Mouse (Mus musculus) splenic B cell, adult 2 months (primary cell): ENCODE results near the gene Kcnj10.
A peak's percentile ranks its signal among the peaks of the same experiment; 100 is the strongest.

Source experiments
- DNase-seq: peaks from one replicate; pipeline ENCODE4 v3.0.0-alpha.2; 2011; ENCODE audit warnings: low read depth, low spot score
- H3K27me3 ChIP-seq: 2 replicates; pipeline ENCODE4 v1.6.1; 2012; ENCODE audit warnings: mild to moderate bottlenecking, low read length, moderate library complexity, mixed read lengths; ENCODE audit not compliant: control insufficient read depth, poor library complexity, insufficient read depth, severe bottlenecking
- H3K36me3 ChIP-seq: 2 replicates; pipeline ENCODE4 v1.6.1; 2012; ENCODE audit warnings: mild to moderate bottlenecking, low read length, moderate library complexity, mixed read lengths; ENCODE audit not compliant: control insufficient read depth, poor library complexity, insufficient read depth, severe bottlenecking

Kcnj10 gene

DNA sequence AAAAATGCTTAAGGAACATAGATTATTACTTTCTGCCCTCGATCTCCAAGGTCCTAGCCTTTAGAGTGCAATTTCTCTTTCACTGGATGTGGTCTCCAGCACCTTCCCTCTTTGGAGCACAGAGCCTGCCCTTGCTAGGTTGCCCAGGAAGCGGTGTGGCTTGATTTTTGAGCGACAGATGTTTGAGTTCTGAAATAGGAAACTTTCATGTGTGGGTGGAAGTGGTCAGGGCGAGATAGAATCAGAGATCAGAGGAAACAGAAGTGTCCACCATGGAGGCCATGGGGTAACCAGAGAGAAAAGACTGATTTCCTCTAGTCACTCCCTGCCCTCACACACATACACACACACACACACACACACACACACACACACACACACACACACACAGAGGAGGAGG, 34.8 kb upstream of the Kcnj10 start:
- DNase-seq, result peak; percentile 21
- Histone ChIP-seq H3K36me3 (no peaks in the 10 kb centered on the region), H3K27me3 (no peaks in the 10 kb centered on the region; the same call in 1 of the 2 replicates)

DNA sequence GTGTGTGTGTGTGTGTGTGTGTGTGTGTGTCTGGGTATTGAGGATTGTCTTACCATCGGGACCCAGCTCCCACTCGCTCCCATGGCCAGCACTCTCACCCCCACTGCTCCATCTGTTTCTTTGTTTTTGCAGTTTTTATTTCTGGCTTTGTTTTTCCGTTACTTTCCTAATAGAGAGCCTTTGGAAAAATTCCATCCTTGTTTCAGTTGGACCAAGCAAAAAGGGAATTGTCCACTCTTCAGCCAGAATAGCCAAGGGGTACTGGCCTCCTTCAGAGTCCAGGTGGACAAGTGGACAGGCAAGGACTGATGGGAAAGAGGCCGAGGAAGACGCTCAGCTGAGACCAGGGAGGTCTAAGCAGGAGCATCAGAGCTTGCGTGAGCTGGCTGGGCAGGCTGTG, 34.1 kb upstream of the Kcnj10 start:
- no peaks in the 10 kb centered on the region for H3K36me3 ChIP-seq
- no peak for DNase-seq
- H3K27me3 ChIP-seq, result no peaks in the 10 kb centered on the region; the same call in 1 of the 2 replicates

DNA sequence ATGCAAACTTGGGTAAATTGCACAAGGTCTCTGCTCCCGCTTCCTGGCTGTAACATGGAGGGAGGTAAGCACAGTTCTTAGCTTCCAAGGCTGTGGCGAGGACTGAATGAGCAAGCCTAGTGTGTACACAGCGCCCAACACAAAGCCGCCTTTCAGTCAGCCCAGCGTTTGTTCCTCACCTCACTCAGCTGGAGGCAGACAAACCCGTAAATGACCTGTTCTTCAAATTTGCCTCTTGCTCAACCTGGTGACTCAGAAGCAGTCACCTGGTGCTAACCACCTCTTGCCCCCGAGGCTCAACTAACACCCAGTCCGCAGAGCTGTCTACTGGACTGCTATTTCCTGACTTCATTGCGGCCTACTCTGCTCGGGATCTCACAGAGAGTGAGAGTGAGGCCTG, 33.1 kb upstream of the Kcnj10 start:
- no peak for DNase-seq
- Histone ChIP-seq H3K36me3 (no peaks in the 10 kb centered on the region), H3K27me3 (no peaks in the 10 kb centered on the region; the same call in 1 of the 2 replicates)

DNA sequence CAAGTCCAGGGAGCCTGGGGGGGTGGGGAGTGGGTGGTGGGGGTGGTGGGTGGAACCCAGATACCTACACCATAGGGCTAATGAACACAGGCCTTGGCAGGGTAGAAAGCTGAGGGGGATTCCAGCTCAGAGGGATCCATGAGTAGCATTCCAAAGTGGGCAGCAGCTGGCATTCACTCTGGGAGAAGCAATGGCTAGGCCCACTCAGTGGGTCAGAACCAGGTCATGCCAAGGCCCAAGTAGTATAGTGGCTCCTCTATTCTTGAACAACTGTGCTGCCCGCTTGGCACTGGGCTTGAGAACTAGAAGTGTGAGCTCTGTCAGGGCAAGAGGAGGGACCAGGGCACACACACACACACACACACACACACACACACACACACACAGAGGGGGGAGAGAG, 32.6 kb upstream of the Kcnj10 start:
- H3K27me3 ChIP-seq, result no peaks in the 10 kb centered on the region; the same call in 1 of the 2 replicates
- H3K36me3 ChIP-seq, result no peaks in the 10 kb centered on the region
- DNase-seq, result no peak

DNA sequence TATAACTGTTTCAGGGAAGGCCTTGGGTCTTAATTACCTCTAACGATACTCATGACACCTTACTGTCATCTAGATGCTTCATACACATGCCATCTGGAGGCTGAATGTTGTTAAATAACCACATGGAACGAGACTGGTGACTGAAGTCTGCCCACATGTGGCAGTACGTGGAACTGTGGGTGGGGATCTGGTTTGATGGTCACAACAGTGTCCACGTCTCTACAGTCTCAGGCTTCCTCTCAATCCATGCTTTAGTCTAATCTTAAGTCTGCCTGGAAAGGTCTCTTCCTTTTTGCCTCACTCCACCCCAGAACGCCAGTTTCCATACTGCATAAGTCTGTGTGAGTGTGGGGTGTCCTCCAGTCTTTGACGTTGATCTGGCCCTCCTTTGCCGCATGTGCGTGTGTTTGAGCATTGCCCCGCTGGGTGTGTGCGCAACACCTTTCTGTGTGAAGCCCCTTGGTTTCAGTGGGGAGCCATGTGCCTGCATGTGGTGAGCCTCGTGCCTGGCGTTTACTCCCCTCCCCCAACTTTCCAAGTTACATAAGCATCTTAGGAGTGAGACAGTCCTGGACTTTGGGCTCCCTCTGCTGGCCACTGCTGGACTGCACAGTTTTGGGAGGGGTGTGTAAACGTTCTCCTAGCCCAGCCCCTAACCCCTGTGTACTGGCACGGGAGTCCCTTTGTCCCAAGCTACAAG, 31.2 kb upstream of the Kcnj10 start:
- H3K36me3 ChIP-seq, result no peaks in the 10 kb centered on the region
- DNase-seq, result peak; percentile 94
- H3K27me3 ChIP-seq, result no peaks in the 10 kb centered on the region

DNA sequence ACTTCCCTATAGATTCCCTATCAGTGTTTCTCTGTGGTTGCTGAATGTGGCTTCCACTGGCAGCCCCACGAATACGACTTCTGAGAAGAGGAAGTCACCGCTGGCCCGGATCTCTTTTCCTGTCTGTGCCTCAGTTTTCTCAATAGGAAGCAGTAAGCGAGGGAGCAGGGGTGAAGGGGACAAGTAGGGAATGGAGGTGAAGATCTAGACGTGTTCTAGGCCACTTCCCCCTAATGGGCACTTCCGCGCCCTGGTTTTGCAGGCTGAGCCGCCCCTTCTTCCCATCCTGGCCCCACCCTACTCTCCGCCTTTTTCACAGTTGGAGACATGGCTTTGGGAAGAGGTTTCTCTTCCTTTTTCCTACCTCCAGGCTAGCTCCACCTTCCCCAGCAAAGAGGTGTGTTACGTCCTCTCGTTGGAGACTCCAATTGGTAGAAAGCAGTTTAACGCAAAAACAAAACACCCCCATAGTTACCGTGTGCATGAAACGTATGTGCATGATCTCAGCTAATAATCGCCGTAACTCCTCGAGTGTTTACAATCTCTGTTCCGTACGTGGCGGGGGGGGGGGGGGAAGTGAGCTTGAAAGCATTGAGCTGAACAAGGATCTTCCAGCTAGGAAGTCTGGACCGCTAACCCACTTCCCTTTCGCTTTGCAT, 29.6 kb upstream of the Kcnj10 start:
- peak; percentile 68 for DNase-seq
- Histone ChIP-seq H3K36me3 (no peaks in the 10 kb centered on the region), H3K27me3 (no peaks in the 10 kb centered on the region)

DNA sequence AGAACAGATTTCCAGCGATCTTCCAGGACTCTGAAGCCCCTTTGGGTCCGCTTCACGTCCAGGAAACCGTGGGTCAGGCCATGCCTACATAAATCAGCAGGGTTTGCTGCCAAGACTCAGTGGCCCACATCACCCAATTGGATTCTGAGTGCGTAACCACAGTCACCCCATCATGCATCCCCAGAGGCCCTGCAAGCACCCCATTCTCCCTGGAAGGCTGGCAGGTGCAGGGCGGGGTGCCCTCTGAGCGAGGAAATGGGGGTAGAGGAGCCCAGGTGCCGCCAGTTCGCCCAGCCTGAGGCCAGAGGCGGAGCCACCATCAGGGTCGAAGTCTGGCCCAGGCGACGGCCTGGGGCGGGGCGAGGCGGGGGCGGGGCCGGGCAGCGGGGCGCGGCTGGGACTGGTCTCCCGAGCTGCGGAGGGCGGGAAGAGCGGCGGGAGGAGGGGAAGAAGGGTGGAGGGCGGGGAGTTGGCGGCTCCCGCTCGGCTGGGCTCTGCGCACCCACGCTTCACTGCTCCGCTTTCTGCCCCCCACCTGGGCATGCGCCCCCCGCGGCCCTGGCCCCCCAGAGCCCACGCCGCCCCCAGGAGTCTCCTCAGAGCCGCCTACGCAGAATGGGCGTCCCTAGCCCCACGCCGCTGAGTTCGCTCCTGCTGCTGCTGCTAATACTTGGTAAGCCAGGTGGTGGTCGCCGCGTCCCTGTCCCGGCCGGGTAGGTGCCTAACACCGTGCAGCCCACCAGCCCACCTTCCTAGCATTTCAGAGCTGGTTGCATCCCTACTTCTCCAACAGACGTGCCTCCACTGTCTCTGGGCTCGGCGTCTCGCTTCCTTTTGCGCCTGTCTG, 28.9 kb upstream of the Kcnj10 start:
- DNase-seq, result peak; percentile 84
- no peaks in the 10 kb centered on the region for H3K27me3 ChIP-seq
- no peaks in the 10 kb centered on the region for H3K36me3 ChIP-seq

DNA sequence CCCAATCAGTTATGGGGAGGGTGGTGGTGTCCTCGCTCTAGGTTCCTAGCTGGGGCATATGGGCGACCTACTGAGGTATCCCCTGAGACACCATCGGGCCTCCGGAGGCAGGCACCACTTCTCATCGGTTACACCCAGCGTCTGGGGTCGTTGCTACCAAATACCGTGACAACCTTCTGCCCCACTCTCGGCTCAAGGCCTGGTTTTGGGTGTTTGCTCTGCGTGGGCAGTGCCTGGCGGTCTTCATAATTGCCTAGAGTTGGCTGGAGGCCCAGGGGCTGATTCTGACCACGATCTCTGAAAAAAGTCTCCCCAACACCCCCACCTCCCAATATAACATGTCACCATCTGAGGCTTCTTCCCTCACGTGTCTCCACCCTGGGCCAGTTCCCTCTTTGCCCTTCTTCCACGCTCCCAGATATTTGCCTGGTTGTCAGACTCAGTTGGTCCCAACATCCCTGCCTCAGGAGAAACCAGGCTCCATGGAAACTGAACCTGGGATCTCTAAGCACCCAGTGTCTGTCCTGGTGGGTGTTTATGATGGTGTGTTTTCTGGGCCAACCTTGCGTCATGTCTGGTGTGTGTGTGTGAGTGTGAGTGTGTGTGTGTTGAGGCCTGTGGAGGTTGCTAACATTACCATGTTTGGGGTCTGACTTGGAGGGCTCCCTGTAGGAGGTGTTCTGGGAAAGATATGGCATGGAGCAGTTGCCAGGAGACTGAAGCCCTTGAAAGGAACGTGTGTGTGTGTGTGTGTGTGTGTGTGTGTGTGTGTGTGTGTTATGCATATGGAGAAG, 28.0 kb upstream of the Kcnj10 start:
- peaks cover under 1% of the 10 kb centered on the region for H3K36me3 ChIP-seq
- H3K27me3 ChIP-seq, result no peaks in the 10 kb centered on the region
- peak; percentile 55 for DNase-seq

DNA sequence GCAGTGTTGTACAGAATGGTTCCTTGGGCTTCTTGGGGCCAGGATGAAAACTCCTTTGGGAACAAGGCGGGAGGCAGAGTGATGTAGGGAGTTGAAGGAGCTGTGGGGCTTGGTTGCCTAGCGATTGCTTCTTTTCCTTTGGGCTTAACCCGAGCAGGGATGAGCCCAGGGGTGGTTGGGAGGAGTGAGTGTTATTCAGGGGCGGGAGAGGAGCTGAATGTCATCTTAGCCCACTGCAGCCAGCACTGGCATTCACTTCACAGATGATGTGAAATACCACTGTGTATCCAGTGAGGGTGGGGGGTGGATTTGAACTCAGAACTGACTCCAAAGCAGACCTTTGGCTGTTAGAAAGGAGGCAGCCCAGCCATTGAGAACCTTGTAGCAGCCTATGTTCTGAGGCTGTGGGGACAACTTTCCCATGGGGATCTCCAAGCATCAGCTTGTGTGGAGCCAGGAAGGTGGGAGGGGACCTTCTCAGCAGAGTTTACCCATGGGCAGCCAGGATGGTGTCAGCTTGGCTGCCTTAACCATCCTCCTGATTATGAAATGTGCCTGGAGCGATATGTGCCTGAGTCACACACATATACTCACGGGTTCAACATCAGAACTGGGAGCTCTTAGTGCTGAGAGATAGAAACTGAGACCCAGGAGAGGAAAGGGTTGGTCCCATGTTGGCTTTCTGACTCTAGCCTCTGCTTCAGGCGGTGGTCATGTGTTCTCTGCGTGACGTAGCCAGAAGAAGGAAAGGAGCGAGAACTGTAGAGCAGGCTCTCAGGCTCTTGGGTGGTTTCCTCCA, 27.2 kb upstream of the Kcnj10 start:
- H3K27me3 ChIP-seq, result no peaks in the 10 kb centered on the region
- no peak for DNase-seq
- H3K36me3 ChIP-seq, result peaks cover 3% of the 10 kb centered on the region

DNA sequence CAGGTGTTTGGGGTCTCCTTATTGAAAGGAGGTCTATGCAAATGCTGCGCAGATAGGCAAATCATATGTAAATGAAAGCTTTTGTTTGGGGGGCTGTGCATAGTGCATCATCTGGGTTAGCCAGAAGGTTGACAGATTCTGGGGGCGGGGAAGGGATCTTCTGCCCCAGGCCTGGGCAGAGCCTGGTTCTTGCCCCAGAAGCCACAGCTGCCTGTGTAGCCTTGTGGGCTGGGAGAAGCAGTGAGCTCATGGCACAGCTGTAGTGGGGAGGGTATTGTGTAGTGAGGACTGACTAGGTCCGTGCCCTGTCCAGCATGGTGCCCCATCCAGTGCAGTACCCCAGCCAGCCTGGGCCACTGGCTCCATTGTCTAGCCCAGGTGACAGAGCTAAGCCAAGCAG, 26.1 kb upstream of the Kcnj10 start:
- DNase-seq, result no peak
- Histone ChIP-seq H3K36me3 (peaks cover 4% of the 10 kb centered on the region), H3K27me3 (no peaks in the 10 kb centered on the region)

DNA sequence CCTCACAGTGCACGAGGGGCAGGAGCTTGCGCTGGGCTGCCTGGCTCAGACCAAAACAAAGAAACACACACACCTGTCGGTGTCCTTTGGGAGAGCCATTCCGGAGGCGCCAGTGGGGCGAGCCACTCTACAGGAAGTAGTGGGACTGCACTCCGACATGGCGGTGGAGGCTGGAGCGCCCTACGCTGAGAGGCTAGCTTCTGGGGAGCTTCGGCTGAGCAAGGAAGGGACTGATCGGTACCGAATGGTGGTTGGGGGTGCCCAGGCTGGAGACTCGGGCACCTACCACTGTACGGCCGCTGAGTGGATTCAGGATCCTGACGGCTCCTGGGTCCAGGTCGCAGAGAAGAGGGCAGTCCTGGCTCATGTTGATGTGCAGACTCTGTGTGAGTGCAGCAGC, 23.6 kb upstream of the Kcnj10 start:
- no peaks in the 10 kb centered on the region for H3K27me3 ChIP-seq

DNA sequence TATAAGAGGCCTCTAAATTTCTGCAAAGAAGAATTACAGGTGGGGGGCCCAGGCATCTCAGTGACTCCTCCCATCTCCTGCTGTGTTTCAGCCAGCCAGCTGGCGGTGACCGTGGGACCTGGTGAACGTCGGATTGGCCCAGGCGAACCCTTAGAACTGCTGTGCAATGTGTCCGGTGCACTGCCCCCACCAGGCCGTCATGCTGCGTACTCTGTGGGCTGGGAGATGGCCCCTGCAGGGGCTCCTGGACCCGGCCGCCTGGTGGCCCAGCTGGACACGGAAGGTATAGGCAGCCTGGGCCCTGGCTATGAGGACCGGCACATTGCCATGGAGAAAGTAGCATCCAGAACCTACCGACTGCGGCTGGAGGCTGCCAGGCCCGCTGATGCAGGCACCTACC, 23.1 kb upstream of the Kcnj10 start:
- no peak for DNase-seq
- H3K36me3 ChIP-seq, result peaks cover 5% of the 10 kb centered on the region
- no peaks in the 10 kb centered on the region for H3K27me3 ChIP-seq

More for the DNA sequence above, 23.6 kb upstream of the Kcnj10 start:
- H3K36me3 ChIP-seq, result peaks cover 5% of the 10 kb centered on the region
- DNase-seq, result no peak

DNA sequence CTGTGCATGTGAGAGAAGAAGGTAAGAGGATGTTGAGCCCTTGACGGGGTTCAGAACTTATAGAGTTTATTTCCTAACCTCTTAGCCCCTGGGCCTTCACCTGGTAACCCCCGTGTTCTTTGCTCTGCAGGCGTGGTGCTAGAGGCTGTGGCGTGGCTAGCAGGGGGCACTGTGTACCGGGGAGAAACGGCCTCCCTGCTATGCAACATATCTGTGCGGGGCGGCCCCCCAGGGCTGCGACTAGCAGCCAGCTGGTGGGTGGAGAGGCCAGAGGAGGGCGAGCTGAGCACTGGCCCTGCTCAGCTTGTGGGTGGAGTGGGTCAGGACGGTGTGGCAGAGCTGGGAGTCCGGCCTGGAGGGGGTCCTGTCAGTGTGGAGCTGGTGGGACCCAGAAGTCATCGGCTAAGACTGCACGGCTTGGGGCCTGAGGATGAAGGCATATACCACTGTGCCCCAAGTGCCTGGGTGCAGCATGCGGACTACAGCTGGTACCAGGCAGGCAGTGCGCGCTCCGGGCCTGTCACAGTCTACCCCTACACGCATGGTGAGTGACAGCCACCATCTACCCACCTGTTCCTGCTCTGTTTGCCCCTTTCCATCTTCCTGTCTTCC, 22.5 kb upstream of the Kcnj10 start:
- no peak for DNase-seq
- Histone ChIP-seq H3K36me3 (peaks cover 5% of the 10 kb centered on the region), H3K27me3 (no peaks in the 10 kb centered on the region)
